Mouse (Mus musculus): ENCODE measurements around the gene Fndc1.

GRCm38 (mm10) chr17:7821553-7822186 is 5.4 kb downstream of the Fndc1 start:
- TF ChIP-seq GATA1 (IDR thresholded peaks at IDR 0.05; ENCODE audit: low read length) (no peak), TAL1 (IDR thresholded peaks at IDR 0.05; ENCODE audit: low read length) (no peak)

All from erythroblast, embryonic 14.5 days (primary cell).